Mouse (Mus musculus) CD8-positive naive resting alpha-beta T cell, adult 2 months (primary cell): ENCODE results near the gene Olfr629.
"Not testable (repeated sequence)": the region's sequence is repeated elsewhere in the genome, so short reads cannot be mapped to it uniquely, and the experiment has no call there.

Experiments used
- DNase-seq, 2 experiments: peaks; one replicate each; pipeline ENCODE4 v3.0.0; 2022; ENCODE audit warnings: low read depth in 2 of 2, low spot score in 2 of 2

Olfr629 gene

GRCm38 (mm10) chr7:103744843-103745242, at the start of gene Olfr629:
Olfr629 (minus strand) TSS chr7:103744943.
- no peak for DNase-seq

GRCm38 (mm10) chr7:103792669-103793388, 48.1 kb upstream of the Olfr629 start:
- DNase-seq: no peak

- no peak for DNase-seq
Observed at GRCm38 (mm10) chr7:103791721-103792120, 47.0 kb upstream of the Olfr629 start, which contains the start of gene Olfr67. Olfr67 (minus strand) TSS chr7:103791821.

GRCm38 (mm10) chr7:103779598-103779997, 34.9 kb upstream of the Olfr629 start, which contains the start of gene Olfr68:
Olfr68 (minus strand) TSS chr7:103779698.
- DNase-seq: no peak

- not testable (repeated sequence) for DNase-seq
Observed at GRCm38 (mm10) chr7:103777652-103778051, 32.9 kb upstream of the Olfr629 start.

GRCm38 (mm10) chr7:103771494-103771893, 26.8 kb upstream of the Olfr629 start, which contains the start of gene Olfr69:
Olfr69 (minus strand) TSS chr7:103771594.
- no peak for DNase-seq

GRCm38 (mm10) chr7:103767687-103768086, 22.9 kb upstream of the Olfr629 start:
- DNase-seq: not testable (repeated sequence)

GRCm38 (mm10) chr7:103762212-103762611, 17.5 kb upstream of the Olfr629 start:
- DNase-seq: not testable (repeated sequence)

GRCm38 (mm10) chr7:103757233-103757632, 12.5 kb upstream of the Olfr629 start, which contains the start of gene Olfr630:
Olfr630 (minus strand) TSS chr7:103757333.
- no peak for DNase-seq

- DNase-seq: no peak
Observed at GRCm38 (mm10) chr7:103730074-103730473, 14.7 kb downstream of the Olfr629 start, which contains the start of gene Olfr628. Olfr628 (plus strand) TSS chr7:103730374.

- not testable (repeated sequence) for DNase-seq
Observed at GRCm38 (mm10) chr7:103716398-103716797, 28.3 kb downstream of the Olfr629 start.

- DNase-seq: no peak
Observed at GRCm38 (mm10) chr7:103714371-103714770, 30.4 kb downstream of the Olfr629 start, which contains the start of gene Olfr243. Olfr243 (plus strand) TSS chr7:103714671.

GRCm38 (mm10) chr7:103712024-103712423, 32.7 kb downstream of the Olfr629 start:
- no peak for DNase-seq

- DNase-seq: no peak
Observed at GRCm38 (mm10) chr7:103699469-103699868, 45.3 kb downstream of the Olfr629 start.
